Mouse (Mus musculus) skeletal muscle tissue, adult 2 months (tissue): Measurements from ENCODE around the gene Cldn11.

ENCODE experiments used
- DNase-seq: peaks from one replicate; pipeline ENCODE4 v3.0.0-alpha.2; 2012; ENCODE audit warnings: low read depth, low spot score

Cldn11 gene

DNA sequence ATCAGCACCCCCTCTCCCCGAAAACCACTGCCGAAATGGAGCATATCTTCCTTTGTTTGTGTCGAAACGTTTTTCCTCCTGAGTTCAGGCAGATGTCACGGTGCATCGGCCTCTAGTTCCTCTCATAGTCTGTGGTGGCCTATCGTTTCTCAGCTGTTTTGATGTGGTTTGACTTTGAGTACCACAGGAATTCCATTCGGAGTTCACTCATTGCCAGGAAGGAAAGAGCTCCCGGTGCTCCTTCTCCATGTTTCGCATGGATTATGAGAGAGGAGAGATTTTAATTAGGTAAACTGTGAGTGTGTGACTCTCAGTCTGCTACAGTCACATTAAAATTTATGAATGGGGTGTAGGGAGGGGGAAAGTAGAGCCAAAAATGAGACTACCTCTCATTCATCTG is 10.3 kb downstream of the Cldn11 start:
- no peak for DNase-seq

DNA sequence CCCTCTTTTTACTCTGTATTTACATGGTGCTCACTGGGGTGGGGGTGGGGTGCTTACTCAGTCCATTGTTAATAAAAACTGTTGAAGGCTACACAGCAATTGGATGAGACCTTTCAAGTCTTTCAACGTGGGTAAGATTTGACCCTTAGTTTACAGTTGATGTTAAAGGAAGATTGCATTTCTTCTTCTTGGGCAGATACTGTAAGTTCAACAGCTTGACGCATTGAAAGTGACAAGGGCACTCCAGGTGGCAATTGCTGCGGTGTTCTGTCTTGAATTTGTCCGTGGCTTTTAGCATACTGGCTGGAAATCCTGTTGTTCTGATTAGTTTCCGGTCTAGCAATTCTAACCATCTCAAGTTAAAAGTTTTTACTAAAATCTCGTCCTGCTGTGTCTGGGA is 11.6 kb downstream of the Cldn11 start:
- DNase-seq: no peak

DNA sequence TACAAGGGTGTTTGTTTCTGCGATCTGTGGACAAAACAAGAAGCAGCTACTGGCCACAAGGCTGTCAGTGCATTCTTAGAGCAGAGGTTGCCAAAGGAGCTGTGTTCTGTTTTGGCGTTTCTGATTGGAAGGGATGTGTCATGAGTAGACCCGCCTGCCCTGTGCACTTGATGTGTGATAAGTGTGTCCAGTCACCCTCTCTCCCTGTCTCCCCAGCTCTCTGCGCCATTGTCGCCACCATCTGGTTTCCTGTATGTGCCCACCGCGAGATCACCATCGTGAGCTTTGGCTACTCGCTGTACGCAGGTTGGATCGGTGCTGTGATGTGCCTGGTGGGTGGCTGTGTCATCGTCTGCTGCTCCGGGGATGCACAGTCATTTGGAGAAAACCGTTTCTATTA is 13.1 kb downstream of the Cldn11 start:
- no peak for DNase-seq

DNA sequence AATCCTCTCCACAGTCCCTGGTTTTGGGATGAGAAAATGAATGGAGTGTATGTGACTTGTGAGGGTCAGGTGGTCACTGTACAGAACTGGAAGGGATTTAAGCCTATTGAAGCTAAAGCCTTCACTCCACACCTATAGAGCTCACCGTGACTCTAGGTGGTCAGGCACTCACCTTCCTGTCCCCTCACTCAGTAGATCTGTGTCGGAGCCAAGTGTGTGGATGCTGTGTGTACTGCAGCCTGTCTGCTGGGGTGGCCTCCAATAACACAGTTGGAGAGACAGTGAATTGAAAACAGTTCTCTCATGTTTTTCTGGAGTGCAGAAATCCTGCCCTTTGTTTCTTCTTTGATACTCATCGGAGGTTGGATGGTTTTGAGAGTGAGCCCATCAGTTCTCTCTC is 16.1 kb downstream of the Cldn11 start:
- DNase-seq: no peak

DNA sequence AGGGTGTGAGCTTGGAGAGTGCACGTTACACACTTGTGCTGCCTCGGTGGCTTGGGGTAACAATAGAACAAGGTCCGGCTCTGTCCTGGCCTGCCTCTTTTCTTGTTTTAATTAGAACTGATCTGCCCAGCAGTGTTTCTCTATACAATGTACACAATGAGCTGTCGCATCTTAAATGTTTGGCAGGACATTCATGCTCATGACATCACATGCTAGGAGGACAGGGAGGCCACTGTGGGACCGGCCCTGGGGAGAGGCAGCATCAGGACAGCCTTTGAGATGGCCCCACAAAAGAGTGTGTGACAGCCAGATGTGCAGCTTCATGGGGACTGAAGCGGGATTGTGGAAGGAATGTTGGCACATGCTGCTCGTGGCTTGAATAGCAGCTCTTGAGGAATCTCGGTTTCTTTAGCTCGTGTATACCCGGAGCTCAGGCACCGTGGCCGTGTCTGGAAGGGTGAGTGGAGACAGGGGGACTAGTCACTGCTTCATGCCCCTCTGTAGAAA is 16.7 kb downstream of the Cldn11 start:
- DNase-seq: no peak

DNA sequence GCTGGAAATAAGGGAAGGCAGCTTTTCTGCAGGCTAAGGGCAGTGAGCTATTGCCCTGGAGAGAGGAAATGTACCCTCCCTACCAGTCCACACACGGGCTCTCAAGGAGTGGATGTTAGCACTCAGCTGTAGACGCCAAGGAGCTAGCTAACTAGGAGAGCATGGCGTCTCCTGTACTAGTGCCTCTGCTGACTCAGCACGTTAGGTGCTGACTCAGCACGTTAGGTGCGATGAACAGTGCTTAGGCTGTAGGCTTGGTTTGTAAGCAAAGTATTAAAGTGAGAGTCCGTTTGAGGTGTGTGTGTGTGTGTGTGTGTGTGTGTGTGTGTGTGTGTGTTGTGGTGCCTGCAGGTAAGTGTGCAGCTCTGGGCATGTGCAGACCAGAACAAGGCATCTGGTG is 40.6 kb downstream of the Cldn11 start:
- no peak for DNase-seq

DNA sequence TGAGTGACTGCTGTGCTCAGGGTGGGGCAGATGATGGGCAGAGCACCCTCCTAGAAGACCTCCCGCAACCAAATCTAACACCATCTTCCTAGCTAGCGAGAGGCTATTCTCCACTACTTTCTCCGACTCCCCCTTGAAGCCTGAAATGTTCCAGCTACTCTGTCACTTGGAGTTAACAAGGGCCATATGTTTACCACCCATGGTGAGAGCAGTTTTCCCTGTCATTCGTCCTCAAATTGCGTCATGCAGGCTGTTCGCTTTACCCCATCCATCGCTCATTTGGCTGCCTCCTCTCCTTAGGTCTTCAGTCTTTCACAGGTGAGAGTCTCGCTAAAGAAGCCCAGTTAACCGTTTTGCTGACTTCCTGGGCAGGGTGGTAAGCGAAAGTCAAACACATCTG is 41.7 kb downstream of the Cldn11 start:
- DNase-seq: no peak

DNA sequence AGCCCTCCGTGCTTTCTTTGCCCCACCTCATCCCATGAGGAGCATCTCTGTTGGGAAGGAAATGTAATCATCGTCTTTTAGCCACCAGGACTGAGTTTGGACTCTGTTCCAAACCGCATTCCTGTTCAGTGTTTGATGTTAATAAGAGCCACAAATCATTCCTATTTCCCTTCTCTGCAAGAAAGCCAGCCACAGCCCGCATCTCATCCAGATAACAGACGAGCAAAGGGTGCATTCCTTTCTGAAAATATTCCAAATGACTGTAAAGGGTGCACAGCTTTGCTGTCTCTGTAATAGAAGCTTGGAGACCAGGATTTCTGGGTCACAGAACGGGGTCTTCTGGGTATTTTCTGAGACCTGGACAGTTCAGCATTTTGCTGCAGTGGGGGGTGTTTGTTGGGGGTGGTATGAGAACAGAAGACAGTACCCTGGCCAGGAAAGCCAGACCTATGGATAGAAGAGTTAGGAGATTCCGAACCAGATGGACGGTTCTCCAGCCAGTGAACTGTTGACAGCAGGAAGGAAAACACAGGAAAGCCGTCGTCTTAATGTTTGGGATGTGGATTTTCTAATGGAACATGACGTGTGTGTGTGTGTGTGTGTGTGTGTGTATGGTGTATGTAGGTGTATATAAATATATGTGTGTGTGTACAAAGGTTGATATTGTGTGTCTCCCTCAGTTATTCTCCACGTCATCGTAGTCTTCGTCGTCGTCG is 49.6 kb downstream of the Cldn11 start:
- no peak for DNase-seq

DNA sequence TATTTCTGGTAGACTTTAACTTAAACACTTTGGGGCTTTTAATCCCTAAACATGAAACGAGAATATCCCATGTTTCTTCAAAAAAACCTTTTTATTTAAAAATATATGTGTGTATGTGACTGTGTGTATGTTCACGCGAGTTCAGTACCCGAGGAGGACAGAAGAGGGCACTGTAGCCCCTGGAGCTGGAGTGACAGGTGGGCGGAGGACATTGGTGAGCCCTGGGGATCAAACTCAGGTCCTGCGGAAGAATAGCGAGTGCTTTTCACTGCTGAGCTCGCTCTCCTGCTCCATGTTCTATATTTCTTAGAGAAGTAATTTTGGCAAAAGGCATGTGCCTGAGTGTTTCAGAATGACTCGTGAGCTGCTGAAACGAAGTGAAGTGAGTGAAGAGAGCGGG is 54.2 kb downstream of the Cldn11 start:
- DNase-seq: no peak

DNA sequence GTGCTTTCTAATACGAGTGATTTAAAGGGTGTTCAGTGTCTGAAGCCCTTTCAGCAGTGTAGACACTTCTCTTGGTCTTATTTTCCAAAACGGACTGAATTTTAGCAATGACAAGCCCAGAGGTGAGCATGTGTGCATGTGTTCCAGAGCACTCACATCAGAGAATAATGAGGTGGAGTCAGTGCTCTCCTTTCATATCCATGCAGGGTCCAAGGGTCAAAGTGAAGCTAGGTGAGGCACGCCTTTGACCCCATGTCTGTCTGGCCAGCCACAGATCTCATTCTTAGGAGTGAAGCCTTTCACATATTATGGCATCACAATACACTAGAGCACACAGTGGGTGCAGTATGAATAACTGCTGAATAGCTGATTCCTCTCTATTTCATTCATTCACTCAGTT is 55.4 kb downstream of the Cldn11 start:
- no peak for DNase-seq

DNA sequence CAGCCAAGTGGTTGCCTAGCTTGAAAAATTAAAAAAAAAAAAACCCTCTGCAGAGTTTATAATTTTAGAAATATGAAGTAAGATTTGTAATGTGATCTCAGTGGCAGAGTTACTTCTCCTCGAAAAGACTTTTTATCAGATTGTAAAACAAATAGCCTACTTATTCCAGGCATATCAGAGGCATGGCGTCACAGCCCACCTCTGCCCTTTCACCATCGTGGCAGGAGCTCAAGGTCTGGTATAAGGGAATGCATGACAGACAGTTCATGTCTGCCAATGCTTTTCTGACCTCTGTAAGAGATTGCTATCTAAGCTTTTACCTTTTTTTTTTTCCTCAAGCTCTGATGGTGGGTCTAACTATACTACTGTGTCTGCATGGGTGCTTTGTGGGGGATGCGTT is 58.3 kb downstream of the Cldn11 start:
- DNase-seq: peak; percentile 21

DNA sequence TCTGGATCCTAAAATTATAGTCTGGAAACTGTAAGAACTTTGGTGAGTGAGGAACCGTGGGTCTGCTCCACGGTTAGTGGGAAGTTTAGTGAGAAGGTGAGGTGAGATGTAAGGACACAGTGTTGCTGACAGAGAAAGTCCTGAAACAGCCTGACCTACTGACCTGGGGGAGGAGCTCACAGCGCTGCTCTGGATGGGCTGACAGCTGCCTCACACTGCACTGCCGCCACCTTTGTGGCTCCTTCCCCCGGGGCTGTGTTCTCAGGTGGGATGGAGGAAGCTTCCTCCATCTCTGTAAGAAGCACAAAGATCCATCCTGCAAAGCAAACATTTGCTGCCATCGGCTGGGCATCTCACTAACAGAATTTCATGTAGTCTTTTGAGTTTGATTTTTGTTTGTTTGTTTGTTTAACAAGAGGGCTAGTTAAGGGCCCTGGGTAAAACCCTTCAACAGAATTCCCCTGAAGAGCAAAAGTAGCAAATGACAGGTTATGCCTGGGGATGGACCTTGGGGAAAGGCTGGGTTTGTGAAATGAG is 58.8 kb downstream of the Cldn11 start:
- no peak for DNase-seq

DNA sequence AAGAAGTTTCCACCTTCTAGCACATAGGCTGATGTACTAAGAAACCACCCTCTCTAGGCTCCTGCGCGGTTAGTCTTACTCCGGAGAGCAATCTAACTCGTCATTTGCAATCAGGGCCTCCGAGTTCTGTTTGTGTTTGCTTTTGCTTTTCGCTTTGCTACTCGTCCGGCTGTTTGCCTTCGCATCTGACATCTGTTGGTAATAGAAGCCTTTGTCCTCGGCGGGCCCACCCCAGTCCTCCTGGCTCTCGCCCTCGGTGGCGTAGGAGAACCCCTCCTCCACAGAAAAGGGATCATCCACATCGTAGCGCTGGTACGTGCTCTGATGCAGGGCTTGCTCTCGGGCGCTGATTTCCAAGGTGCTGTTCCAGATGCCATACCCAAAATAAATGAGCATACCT is 59.3 kb downstream of the Cldn11 start:
- no peak for DNase-seq

DNA sequence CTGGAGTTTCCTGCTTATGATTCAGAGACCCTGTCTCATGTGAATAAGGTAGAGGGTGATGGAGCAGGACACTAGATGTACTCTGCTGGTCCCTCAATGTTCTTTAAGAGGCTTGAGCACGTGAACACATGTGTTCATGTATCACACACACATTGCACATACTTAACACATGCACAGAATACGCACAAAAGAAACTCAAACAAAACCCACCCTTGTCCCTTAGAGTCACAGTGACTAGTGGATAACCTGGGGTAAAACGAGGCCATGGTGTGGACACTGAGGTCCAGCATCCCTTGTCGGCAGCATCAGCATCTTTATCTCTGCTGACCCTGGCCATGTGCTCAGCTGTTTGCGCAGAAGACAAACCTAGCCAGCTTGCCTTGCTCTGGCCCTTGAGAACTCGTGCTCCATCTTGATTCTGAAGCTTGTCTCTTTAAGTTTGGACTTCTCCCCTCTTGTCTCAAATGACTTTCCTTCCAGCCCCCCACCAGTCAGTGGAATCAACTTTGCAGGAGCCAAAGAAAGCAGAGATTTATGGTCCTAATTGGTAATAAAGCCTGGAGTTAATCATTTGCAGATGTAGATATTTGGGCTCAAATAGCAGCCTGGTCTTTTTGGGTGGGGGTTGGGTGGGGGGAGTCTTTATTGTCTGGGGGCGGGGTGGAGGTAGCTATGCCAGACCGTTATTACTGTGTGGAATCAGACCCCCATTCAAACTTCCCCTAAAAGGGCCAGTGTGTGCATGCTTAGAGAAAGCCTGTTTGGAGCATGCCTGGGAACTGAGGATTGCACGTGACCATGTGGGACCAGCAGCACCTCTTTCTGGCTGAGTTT is 62.7 kb downstream of the Cldn11 start:
- DNase-seq: no peak

DNA sequence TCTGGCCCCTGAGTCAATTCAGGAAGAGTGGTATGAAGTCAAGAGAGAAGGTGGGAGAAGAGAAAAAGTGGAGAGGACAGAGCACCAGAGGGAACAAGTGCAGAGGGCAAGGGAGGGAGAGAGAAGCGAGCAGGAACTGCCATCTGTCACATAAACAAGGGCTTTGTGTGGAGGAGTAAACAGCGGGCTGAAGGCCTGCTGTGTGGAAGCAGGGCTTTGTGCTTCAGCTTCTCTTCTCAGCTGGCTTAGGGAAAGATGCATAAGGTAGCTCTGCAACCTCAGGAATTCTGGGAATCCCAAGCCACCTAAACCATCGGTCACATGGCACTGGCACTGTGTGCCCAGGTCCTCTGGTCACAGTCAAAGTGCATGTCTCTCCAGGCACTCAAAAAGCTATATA is 64.1 kb downstream of the Cldn11 start:
- no peak for DNase-seq
